Mouse (Mus musculus): ENCODE results near the gene AB124611. TPM values are rescaled to one million over a fixed set of nuclear protein-coding genes. Genes with fewer than 3 reads are reported as not detected.
"Not testable (repeated sequence)": the region's sequence is repeated elsewhere in the genome, so short reads cannot be mapped to it uniquely, and the experiment has no call there.

The AB124611 gene
- polyA plus RNA-seq, 1 experiment from 2014 or later = 6.9 TPM

DNA sequence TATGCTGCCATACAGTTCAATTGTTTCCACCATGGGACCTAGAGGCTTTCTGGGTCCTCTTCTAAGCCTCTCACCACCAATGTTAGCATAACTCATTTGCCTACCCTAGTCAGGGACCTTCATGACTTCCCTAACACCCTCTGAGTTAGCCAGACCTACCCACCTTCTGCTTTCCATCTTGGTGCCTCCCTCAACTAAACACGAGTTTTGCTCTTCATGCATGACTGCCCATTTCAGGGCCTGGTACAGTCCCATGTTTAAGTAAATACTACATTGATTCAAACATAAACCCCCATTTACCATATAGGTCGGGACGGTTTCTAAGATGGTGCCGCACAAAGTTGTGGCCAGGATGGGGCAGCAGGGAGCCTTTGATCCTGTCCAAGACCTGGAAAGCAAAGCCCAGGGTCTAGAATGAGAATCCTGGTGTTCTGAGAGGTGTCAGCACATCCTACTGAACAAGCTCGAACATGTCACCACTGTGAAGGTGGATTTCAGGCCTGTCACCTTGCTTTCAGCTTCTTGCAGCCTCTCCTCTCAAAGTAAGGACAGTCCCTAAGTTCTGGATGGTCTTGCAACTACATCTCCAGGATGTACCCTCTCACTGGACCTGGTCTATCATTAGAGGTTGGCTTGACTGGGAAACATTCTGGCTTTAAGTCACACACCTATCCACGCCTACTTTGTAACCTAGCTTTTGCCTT lies 65.3 kb downstream of the AB124611 start:
- Histone ChIP-seq H3K4me2 (replicated peaks) (peak overlapping the region; percentile 95), H3K27me3 (no peaks in the 10 kb centered on the region), H3K9me3 (replicated peaks) (no peaks in the 10 kb centered on the region), H3K4me1 (peaks cover 34% of the 10 kb centered on the region), H3K36me3 (peaks cover 61% of the 10 kb centered on the region), H3K9ac (no peak overlapping the region), H3K27ac (replicated peaks) (no peak overlapping the region), H3K4me3 (replicated peaks) (peak overlapping the region; percentile 99; the same call in 1 of the 2 replicates)
- 85% methylated on average over 6 of the region's 6 CpGs for WGBS
- ATAC-seq (ENCODE audit: insufficient number of reproducible peaks, low FRiP score, low TSS enrichment, low read depth) = no peak

DNA sequence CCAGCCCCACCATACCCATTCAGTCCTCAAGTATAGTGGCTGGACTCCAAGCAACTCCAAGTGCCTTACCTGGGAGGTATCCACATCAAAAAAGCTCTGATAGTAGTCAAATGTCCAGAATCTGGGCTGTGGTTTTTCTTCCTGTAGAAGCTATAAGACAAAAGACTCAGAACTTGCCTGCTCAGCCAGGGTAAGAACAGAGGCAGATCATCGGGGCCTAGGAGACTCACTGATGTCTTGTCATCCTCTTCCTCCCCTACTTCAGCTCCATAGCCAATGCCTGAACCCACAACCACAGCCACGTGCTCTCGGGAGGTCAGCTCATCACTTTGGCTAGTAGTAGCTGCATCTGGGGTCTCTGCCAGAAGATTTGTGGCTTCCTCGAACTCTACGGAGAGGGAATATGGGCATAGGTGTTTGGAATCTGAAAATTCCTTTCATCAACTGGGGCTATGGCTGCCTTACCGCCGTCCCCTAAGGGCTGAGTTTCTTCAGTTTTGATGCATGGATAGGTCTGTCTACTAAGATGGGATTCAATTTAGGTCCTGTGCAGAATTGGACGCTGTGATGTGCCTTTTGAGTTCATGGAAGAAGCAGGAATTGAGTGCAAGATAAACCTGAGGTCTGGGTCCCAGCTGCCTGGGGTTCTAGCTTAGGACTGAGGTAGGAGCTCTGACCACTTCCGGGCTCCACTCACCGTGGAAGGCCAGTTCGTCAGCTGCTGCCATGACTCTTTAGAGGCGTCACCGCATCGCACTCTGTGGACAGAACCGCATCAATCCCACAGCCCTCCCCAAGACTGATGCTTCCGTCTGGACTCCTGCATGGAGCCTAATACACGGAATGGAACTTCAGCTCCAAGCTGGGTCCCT lies 66.1 kb downstream of the AB124611 start:
- H3K36me3 ChIP-seq = peaks cover 53% of the 10 kb centered on the region
- ATAC-seq (ENCODE audit: insufficient number of reproducible peaks, low FRiP score, low TSS enrichment, low read depth) = no peak; the same call in 1 of the 2 replicates
- WGBS = 18% methylated on average over 17 of the region's 17 CpGs
- peak overlapping the region; percentile 95 for H3K4me2 ChIP-seq (replicated peaks)
- H3K4me1 ChIP-seq = peaks cover 34% of the 10 kb centered on the region
- peak overlapping the region; percentile 80 for H3K27ac ChIP-seq (replicated peaks)
- no peaks in the 10 kb centered on the region for H3K9me3 ChIP-seq (replicated peaks)
- no peaks in the 10 kb centered on the region for H3K27me3 ChIP-seq
- H3K4me3 ChIP-seq (replicated peaks) = peak overlapping the region; percentile 99
- H3K9ac ChIP-seq = peak overlapping the region; percentile 61

DNA sequence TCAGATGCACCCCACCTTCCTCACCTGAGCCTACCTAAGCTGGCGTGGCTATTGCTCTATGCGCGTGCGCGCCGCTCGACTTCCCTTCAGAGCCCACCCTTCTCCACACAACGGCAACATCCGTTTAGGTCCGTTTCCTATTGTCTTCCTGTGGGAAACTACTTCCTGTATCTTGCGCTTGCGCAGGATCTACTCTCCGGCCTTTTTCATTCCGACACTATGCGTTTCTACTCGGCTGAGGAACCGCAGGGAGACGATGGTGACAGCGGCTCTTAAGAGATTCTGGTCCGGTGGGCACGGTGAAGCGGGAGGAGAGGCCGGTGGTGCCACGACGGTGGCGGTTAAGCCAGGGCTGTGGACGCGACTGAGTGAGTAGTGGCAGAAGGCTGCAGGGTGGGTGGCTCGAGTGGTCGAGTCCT lies 66.7 kb downstream of the AB124611 start, which contains the start of the genes Timm29 and Yipf2:
Gene Timm29, plus strand, starts transcription at position 20 of the 419 bp plus-strand sequence.
Gene Yipf2, minus strand, starts transcription at position 126 of the 419 bp plus-strand sequence.
- Histone ChIP-seq H3K4me2 (replicated peaks) (peak within 1 kb of the TSS; percentile 95), H3K4me3 (replicated peaks) (peak within 1 kb of the TSS; percentile 99), H3K27ac (replicated peaks) (peak within 1 kb of the TSS; percentile 86), H3K9ac (peak within 1 kb of the TSS; percentile 76), H3K9me3 (replicated peaks) (no peaks in the 10 kb centered on the region), H3K36me3 (peaks cover 47% of the 10 kb centered on the region), H3K4me1 (peaks cover 34% of the 10 kb centered on the region), H3K27me3 (no peaks in the 10 kb centered on the region)
- under 1% methylated on average over 30 of the region's 30 CpGs for WGBS
- ATAC-seq (ENCODE audit: insufficient number of reproducible peaks, low FRiP score, low TSS enrichment, low read depth) = peak; percentile 91

DNA sequence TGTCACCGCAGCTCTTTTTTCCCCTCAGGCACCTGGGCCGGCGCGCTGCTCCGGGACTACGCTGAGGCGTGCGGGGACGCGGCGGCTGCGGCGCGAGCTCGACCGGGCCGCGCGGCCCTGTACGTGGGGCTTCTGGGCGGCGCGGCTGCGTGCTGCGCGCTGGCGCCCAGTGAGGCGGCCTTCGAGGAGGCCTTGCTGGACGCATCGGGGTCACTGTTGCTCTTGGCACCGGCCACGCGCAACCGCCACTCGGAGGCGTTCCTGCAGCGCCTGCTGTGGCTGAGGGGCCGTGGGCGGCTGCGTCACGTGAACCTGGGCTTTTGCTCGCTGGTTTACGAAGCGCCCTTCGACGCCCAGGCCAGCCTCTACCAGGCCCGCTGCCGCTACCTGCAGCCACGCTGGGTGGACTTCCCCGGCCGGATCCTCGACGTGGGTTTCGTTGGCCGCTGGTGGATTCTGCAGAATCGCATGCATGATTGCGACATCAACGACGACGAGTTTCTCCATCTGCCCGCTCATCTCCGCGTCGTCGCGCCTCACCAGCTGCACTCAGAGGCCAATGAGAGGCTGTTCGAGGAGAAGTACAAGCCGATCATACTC lies 67.2 kb downstream of the AB124611 start:
- ATAC-seq (ENCODE audit: insufficient number of reproducible peaks, low FRiP score, low TSS enrichment, low read depth) = peak; percentile 31

DNA sequence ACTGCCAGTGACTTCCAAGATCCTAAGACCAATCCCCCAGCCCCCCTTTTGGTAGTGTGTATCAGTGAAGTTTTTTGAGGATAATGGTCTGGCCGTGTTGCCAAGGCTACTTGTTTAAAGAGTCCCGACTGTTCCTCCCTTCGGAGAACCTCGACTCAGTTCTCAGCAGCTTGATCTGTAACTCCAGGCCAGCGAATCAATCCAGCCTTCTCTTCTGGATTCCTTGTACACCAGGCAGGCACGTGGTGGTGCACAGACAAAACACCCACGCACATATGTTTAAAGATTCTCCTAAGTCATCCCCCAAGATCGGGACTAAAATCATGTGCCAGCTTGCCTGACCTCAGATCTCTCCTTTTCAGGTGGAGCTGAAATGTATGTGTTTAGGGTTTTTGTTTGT lies 68.4 kb downstream of the AB124611 start:
- peaks cover 34% of the 10 kb centered on the region for H3K4me1 ChIP-seq
- H3K36me3 ChIP-seq = peaks cover 30% of the 10 kb centered on the region
- H3K9me3 ChIP-seq (replicated peaks); H3K27ac ChIP-seq (replicated peaks); H3K27me3 ChIP-seq; ATAC-seq (ENCODE audit: insufficient number of reproducible peaks, low FRiP score, low TSS enrichment, low read depth); H3K9ac ChIP-seq: not testable (repeated sequence)
- H3K4me3 ChIP-seq (replicated peaks) = peak overlapping the region; percentile 99; the same call in 1 of the 2 replicates
- WGBS = 79% methylated on average over 8 of the region's 8 CpGs
- H3K4me2 ChIP-seq (replicated peaks) = peak overlapping the region; percentile 95

More for the DNA sequence above, 67.2 kb downstream of the AB124611 start:
- peak overlapping the region; percentile 86 for H3K27ac ChIP-seq (replicated peaks)
- H3K4me1 ChIP-seq = peaks cover 34% of the 10 kb centered on the region
- under 1% methylated on average over 69 of the region's 69 CpGs for WGBS
- no peaks in the 10 kb centered on the region for H3K9me3 ChIP-seq (replicated peaks)
- no peaks in the 10 kb centered on the region for H3K27me3 ChIP-seq
- peak overlapping the region; percentile 95 for H3K4me2 ChIP-seq (replicated peaks)
- H3K9ac ChIP-seq = peak overlapping the region; percentile 76
- H3K36me3 ChIP-seq = peaks cover 42% of the 10 kb centered on the region
- peak overlapping the region; percentile 99 for H3K4me3 ChIP-seq (replicated peaks)

DNA sequence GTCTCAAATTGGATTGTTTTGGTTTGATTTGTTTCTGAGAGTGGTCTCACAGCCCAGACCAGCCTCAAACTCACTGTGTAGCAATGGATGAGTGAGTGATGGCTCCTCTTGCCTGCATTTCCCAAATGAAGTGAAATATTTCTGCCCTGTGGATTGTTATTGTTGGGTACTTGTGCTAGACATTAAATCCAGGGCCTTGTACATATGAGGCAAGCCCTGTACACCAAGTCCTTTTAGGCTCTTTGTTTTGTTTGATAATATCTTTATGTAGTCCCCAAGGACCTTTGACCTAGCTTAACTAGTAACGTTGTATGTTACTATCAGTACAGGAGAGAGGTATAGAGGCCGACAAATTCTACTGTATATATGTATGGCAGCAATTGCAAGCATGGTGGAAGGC lies 68.9 kb downstream of the AB124611 start:
- Histone ChIP-seq H3K27ac (replicated peaks) (no peak overlapping the region), H3K4me2 (replicated peaks) (peak overlapping the region; percentile 95; the same call in 1 of the 2 replicates), H3K4me3 (replicated peaks) (no peak overlapping the region), H3K9me3 (replicated peaks) (no peaks in the 10 kb centered on the region), H3K36me3 (peaks cover 25% of the 10 kb centered on the region), H3K9ac (no peak overlapping the region), H3K4me1 (peaks cover 34% of the 10 kb centered on the region), H3K27me3 (no peaks in the 10 kb centered on the region)
- no peak for ATAC-seq (ENCODE audit: insufficient number of reproducible peaks, low FRiP score, low TSS enrichment, low read depth)
- 84% methylated on average over 2 of the region's 2 CpGs for WGBS

Small RNA genes within 50 kb of the gene (microRNA-seq; reads per million reads assigned to microRNA genes)
- gene Mir199a-1 (ENCODE audit: borderline number of aligned reads) = 19.1 reads per million, percentile 36 among the genes with 10 or more reads in this experiment

Other genes starting within 250 kb of the AB124611 start
- 18.2 and 19.0 TPM in 2 replicates for gene Kri1, start 238.2 kb upstream of the AB124611 start, polyA plus RNA-seq (2015; fragmentation: Nextera tagmentation; extraction: Ambion mirVana)
- 57.8 and 63.0 TPM in 2 replicates for gene Cdkn2d, start 234.8 kb upstream of the AB124611 start, polyA plus RNA-seq (2015; fragmentation: Nextera tagmentation; extraction: Ambion mirVana)
- 38.1 and 46.9 TPM in 2 replicates for gene Ap1m2, start 213.8 kb upstream of the AB124611 start, polyA plus RNA-seq (2015; fragmentation: Nextera tagmentation; extraction: Ambion mirVana)
- gene Slc44a2, start 205.5 kb upstream of the AB124611 start, polyA plus RNA-seq (2015; fragmentation: Nextera tagmentation; extraction: Ambion mirVana) = 133 and 143 TPM in 2 replicates
- gene Ilf3, start 158.3 kb upstream of the AB124611 start, polyA plus RNA-seq (2015; fragmentation: Nextera tagmentation; extraction: Ambion mirVana) = 179 and 180 TPM in 2 replicates
- 47.5 and 48.6 TPM in 2 replicates for gene Qtrt1, start 114.3 kb upstream of the AB124611 start, polyA plus RNA-seq (2015; fragmentation: Nextera tagmentation; extraction: Ambion mirVana)
- gene Dnm2, start 101.3 kb upstream of the AB124611 start, polyA plus RNA-seq (2015; fragmentation: Nextera tagmentation; extraction: Ambion mirVana) = 79.7 and 85.9 TPM in 2 replicates
- 113 and 123 TPM in 2 replicates for gene Tmed1, start 15.9 kb upstream of the AB124611 start, polyA plus RNA-seq (2015; fragmentation: Nextera tagmentation; extraction: Ambion mirVana)
- gene Carm1, start 20.7 kb downstream of the AB124611 start, polyA plus RNA-seq (2015; fragmentation: Nextera tagmentation; extraction: Ambion mirVana) = 56.5 and 61.5 TPM in 2 replicates
- 34.6 and 35.4 TPM in 2 replicates for gene Timm29, start 66.5 kb downstream of the AB124611 start, polyA plus RNA-seq (2015; fragmentation: Nextera tagmentation; extraction: Ambion mirVana)
- gene Yipf2, start 66.7 kb downstream of the AB124611 start, polyA plus RNA-seq (2015; fragmentation: Nextera tagmentation; extraction: Ambion mirVana) = 28.1 and 29.2 TPM in 2 replicates
- gene Smarca4, start 90.0 kb downstream of the AB124611 start, polyA plus RNA-seq (2015; fragmentation: Nextera tagmentation; extraction: Ambion mirVana) = 75.5 and 78.5 TPM in 2 replicates
- gene Ldlr, start 197.3 kb downstream of the AB124611 start, polyA plus RNA-seq (2015; fragmentation: Nextera tagmentation; extraction: Ambion mirVana) = 35.5 and 39.4 TPM in 2 replicates
- gene Spc24, start 234.1 kb downstream of the AB124611 start, polyA plus RNA-seq (2015; fragmentation: Nextera tagmentation; extraction: Ambion mirVana) = 80.1 and 83.4 TPM in 2 replicates